Mouse (Mus musculus) v-Abl transformed pro-B cells (cell line): Measurements from ENCODE around the gene Ccdc61.

Experiments used
- in situ Hi-C, 2 experiments: fragments of 400-800 bp; cut with MboI; formaldehyde crosslinking; loops; one replicate each; pipeline ENCODE4 v1.15.1; 2025; ENCODE audit not compliant: unreplicated experiment in 2 of 2

The Ccdc61 gene

GRCm38 (mm10) chr7:18872014-18872802, 38.0 kb downstream of the Ccdc61 start:
- in situ Hi-C loops: loop anchor here (10.0 to 25.0 kb wide), 2 partner anchors 660 to 1717 kb away; partner anchors contain the start of gene Ceacam3 (in 1 of the 2)

DNA sequence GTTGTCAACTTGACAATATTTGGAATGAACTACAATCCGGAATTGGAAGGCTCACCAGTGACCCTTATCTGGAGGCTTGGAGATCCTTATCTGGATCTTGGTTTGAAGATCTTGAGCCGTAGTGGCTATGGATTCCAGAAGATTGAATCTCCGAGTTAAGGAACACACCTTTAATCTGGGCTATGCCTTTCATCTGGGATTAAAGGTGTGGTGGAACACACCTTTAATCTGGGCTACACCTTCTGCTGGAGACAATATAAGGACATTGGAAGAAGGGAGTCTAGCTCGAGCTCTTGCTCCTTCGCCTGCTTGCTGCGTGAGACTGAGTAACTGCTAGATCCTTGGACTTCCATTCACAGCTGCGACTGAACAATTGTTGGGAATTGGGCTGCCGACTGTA, 39.2 kb downstream of the Ccdc61 start, which contains the start of gene Pglyrp1:
TSS of gene Pglyrp1 (plus strand) at position 301 of the 400 bp plus-strand sequence.
- in situ Hi-C loops: loop anchor here (10.0 to 25.0 kb wide), 2 partner anchors 659 to 1716 kb away; partner anchors contain the start of gene Ceacam3 (in 1 of the 2)

GRCm38 (mm10) chr7:18868491-18868890, 41.7 kb downstream of the Ccdc61 start:
- in situ Hi-C loops: loop anchor here (5.0 to 25.0 kb wide), 5 partner anchors 114 to 1796 kb away; partner anchors contain the start of gene Psg16 (in 1 of the 2)

DNA sequence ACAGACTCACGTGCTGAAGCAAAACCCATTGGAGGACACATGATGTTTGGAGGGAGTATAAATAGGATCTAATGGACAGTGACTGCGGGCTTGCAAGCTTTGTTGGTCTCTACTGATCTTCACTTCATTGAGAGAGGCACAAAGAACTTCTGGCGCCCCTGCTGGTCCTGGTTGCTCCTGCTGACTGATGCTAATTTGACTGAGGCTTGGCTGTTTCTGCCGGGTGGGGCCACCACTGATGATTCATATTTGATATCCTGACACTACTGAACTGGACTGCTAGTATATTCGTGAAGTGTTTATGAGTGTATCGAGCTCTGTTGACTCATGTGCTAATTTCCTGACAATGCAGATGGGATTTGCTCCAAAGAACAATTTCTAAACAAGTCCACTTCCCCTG, 47.4 kb downstream of the Ccdc61 start:
- in situ Hi-C loops: loop anchor here (10.0 to 25.0 kb wide), 3 partner anchors 108 to 1778 kb away; no protein-coding TSS in a partner anchor

DNA sequence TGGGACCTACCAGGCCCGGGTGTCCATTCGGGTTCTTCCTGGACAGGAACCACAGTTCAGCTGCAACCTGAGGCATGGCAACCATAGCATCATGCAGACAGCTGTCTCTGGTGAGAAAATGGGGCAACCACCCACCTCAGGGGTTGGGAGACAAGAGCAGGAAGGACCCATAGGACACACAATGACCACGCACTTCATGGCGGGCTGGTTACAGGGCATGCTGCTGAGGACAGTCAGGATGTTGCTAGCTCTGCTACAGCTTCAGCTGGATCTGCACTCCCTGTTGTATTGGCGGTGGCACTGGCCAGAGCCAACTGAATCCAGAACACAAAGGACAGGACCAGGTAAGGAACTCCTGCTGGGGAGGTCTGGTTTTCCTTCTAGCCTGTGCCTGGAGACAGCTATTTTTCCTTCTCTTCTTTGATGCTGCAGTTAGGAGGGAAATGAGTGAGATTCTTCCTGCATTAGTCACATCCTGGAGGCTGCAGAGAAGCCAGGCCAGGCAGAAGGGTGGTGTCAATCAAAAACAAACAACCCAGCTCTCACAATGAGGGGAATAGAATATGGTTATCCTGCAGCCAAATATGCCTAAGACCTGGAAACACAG, 51.8 kb downstream of the Ccdc61 start:
- in situ Hi-C loops: loop anchor here in 1 of 2 experiments (25.0 kb wide), 1 partner anchor 646 kb away; no protein-coding TSS in a partner anchor

DNA sequence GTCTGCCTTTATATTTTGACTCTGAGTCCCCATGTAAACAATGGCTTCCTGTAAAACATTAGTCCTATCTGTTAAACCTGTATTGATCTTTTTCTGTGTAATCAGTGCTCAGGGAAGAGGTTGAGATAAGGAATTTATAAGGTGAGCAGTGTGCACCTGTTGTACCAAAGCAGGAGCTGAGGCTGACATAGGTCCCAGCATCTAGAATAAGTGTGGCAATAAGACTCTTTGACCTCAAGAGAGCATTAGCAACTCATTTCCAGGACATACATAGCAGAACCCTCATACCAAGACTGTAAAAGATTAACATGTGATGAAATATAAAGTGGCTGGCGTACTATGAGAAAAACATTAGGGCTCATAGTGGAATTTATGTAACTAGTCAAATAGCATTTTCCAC, 61.8 kb downstream of the Ccdc61 start:
- in situ Hi-C loops: no loop called here

DNA sequence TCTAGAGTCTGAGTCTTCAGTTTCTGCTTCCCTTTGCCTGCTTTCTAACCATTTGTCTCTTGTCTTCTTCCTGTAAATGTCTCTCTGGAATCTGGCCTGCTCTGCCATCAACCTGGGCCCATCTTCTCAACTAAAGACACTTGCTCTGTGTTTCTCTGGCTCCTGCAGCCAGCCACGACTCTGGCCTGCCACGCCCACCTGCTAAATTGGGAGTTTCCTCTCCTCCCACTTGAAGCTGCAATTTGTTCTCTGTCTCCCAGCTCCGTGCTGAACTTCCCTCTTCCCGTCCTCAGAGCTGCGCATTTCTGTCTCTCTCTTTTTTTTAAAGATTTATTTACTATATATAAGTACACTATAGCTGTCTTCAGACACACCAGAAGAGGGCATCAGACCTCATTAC, 65.4 kb downstream of the Ccdc61 start:
- in situ Hi-C loops: no loop called here

GRCm38 (mm10) chr7:18841174-18841567, 69.0 kb downstream of the Ccdc61 start:
- in situ Hi-C loops: no loop called here
